ENCODE assay signal across 14 mouse cellular contexts in genomic region chr11:19554947-19555770, GRCm38 (mm10).
DNase-seq lines count a peak whose midpoint lies in the region; ATAC-seq and TF ChIP-seq lines count a peak whose summit lies in the region.
"Had no signal": no experiment of that assay in that cellular context is flagged by ENCODE, and none has a peak within 500 bp of the region (broad histone marks: within the 10 kb centered on the region; RNA-seq: fewer than 3 reads in every experiment).

No protein-coding gene starts in this region.

- peak; percentile 67 for ATAC-seq in forebrain, postnatal 0 days
- ATAC-seq in megakaryocyte progenitor cell, adult 5-6 weeks (replicated peaks; ENCODE audit: poor library complexity), result peak; percentile 68; the same call in 1 of the 2 replicates
- peak; percentile 82 for ATAC-seq in neural tube, embryonic 13.5 days (ENCODE audit: low read depth)

- intact Hi-C loops in gastrocnemius, adult 2 months (cut with DNase I), result no loop called here

- no peaks in the 10 kb centered on the region for H3K36me3 ChIP-seq in forebrain, embryonic 10.5 days (replicated peaks)
- H3K36me3 ChIP-seq in forebrain, postnatal 0 days (ENCODE audit: insufficient read depth), result no peaks in the 10 kb centered on the region
- no peaks in the 10 kb centered on the region for H3K36me3 ChIP-seq in neural tube, embryonic 13.5 days
- no peaks in the 10 kb centered on the region for H3K36me3 ChIP-seq in kidney, adult 2 months (ENCODE audit: control insufficient read depth, insufficient read depth, low read length)

- WGBS in forebrain, embryonic 10.5 days, result 54% methylated on average over 9 of the region's 9 CpGs
- 30% methylated on average over 9 of the region's 9 CpGs for WGBS in forebrain, postnatal 0 days
- 33% methylated on average over 9 of the region's 9 CpGs for WGBS in neural tube, embryonic 13.5 days
- WGBS in kidney, adult 2 months, result 67% methylated on average over 9 of the region's 9 CpGs

- peaks cover 70% of the 10 kb centered on the region for H3K27me3 ChIP-seq in forebrain, embryonic 10.5 days (ENCODE audit: poor library complexity, severe bottlenecking)
- no peaks in the 10 kb centered on the region for H3K27me3 ChIP-seq in forebrain, postnatal 0 days (ENCODE audit: insufficient read depth, low read length)
- H3K27me3 ChIP-seq in neural tube, embryonic 13.5 days, result no peaks in the 10 kb centered on the region
- no peaks in the 10 kb centered on the region for H3K27me3 ChIP-seq in kidney, adult 2 months (replicated peaks; ENCODE audit: control insufficient read depth, insufficient read depth, low read length)

- no peak overlapping the region for H3K4me3 ChIP-seq in forebrain, embryonic 10.5 days
- no peak overlapping the region for H3K4me3 ChIP-seq in forebrain, postnatal 0 days (ENCODE audit: low read depth, low read length)
- no peak overlapping the region for H3K4me3 ChIP-seq in neural tube, embryonic 13.5 days
- H3K4me3 ChIP-seq in kidney, adult 2 months (ENCODE audit: insufficient read depth, low read depth, low read length), result no peak overlapping the region
- H3K4me3 ChIP-seq in gastrocnemius, adult 2 months, result no peak overlapping the region
- H3K4me3 ChIP-seq: erythroblast, embryonic 14.5 days; heart, adult 2 months had no signal

- no peak for TF ChIP-seq POLR2A in kidney, adult 2 months (IDR thresholded peaks at IDR 0.05; ENCODE audit: low read depth, low read length)

- H3K27ac ChIP-seq in forebrain, embryonic 10.5 days, result peak overlapping the region; percentile 63; the same call in 1 of the 2 replicates
- no peak overlapping the region for H3K27ac ChIP-seq in forebrain, postnatal 0 days (ENCODE audit: low read depth, low read length)
- peak overlapping the region; percentile 59 for H3K27ac ChIP-seq in neural tube, embryonic 13.5 days (replicated peaks)
- H3K27ac ChIP-seq in kidney, adult 2 months (ENCODE audit: insufficient read depth, low read depth, low read length), result no peak overlapping the region
- no peak overlapping the region for H3K27ac ChIP-seq in gastrocnemius, adult 2 months
- H3K27ac ChIP-seq: heart, adult 2 months had no signal

- peaks cover 28% of the 10 kb centered on the region for H3K4me1 ChIP-seq in forebrain, embryonic 10.5 days
- H3K4me1 ChIP-seq in forebrain, postnatal 0 days (ENCODE audit: insufficient read depth), result no peaks in the 10 kb centered on the region; the same call in 1 of the 2 replicates
- H3K4me1 ChIP-seq in neural tube, embryonic 13.5 days (replicated peaks), result peaks cover 17% of the 10 kb centered on the region
- H3K4me1 ChIP-seq in kidney, adult 2 months (ENCODE audit: control insufficient read depth, insufficient read depth, low read length), result no peaks in the 10 kb centered on the region

- DNase-seq in forebrain, embryonic 10.5 days (ENCODE audit: extremely low spot score, low spot score), result no peak
- peak; percentile 38 for DNase-seq in forebrain, postnatal 0 days
- DNase-seq in kidney, adult 2 months, result no peak
- DNase-seq in thymus, adult 18-20 months, result no peak
- DNase-seq in gastrocnemius, adult 2 months, result no peak
- DNase-seq: cerebellum, adult 18-20 months; heart, adult 2 months; heart, postnatal 14 days; kidney, adult 11 months; lung, adult 18-20 months; lung, postnatal 4 days had no signal

- no peak for TF ChIP-seq CTCF in forebrain, postnatal 0 days (IDR thresholded peaks at IDR 0.05; ENCODE audit: low read depth)
- TF ChIP-seq CTCF in kidney, adult 2 months (conservative IDR thresholded peaks at IDR 0.05; ENCODE audit: insufficient read depth, insufficient read length, low read depth, low read length), result no peak
- TF ChIP-seq CTCF in gastrocnemius, adult 2 months (IDR thresholded peaks at IDR 0.05), result no peak

- no peaks in the 10 kb centered on the region for H3K9me3 ChIP-seq in forebrain, embryonic 10.5 days
- no peaks in the 10 kb centered on the region for H3K9me3 ChIP-seq in forebrain, postnatal 0 days (ENCODE audit: low read length)
- no peaks in the 10 kb centered on the region for H3K9me3 ChIP-seq in neural tube, embryonic 13.5 days

- H3K9ac ChIP-seq in forebrain, postnatal 0 days, result no peak overlapping the region
- no peak overlapping the region for H3K9ac ChIP-seq in neural tube, embryonic 13.5 days

- H3K4me2 ChIP-seq in forebrain, postnatal 0 days (ENCODE audit: low read depth), result no peak overlapping the region
- H3K4me2 ChIP-seq in neural tube, embryonic 13.5 days, result peak overlapping the region; percentile 20

Comparison
In these comparisons a context has a peak if more than half of its experiments do, and no peak if none do; other contexts are left out.
1. H3K27ac ChIP-seq: peak in forebrain, embryonic 10.5 days (single experiment) and neural tube, embryonic 13.5 days (single experiment); none in forebrain, postnatal 0 days (single experiment), kidney, adult 2 months (single experiment) and gastrocnemius, adult 2 months (single experiment).
2. Peak in every context shown above with its lines, with median percentiles within 50 percentile points of each other: ATAC-seq.